Mouse (Mus musculus): ENCODE measurements at regions not wholly inside any gene's neighbourhood (a gene's known extent, or its start where the extent isn't known, plus 50 kb on each side); places are given as distances from the start of the nearest gene placed in this dataset. TPM values are rescaled to one million over a fixed set of nuclear protein-coding genes. Genes with fewer than 3 reads are reported as not detected.
A peak's percentile ranks its signal among the peaks of the same experiment; 100 is the strongest.

DNA sequence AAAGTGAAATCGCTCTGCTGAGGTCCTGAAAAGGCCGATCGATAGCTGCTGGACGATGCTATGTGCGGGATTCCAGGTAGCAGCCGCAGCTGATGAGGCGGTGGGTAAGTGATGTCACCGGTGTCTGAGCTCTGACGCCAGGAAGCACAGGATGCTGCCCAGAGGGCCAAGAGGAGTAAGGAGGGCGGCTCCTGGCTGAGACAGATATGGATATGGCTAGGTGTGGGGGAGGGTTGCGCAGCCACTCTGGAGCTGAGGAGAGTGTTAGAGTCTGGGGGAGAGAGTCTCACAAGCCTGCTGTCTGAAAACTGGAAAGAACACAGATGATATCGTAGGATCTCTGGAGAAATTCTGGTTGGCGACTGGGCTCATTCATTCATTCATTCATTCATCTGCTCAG lies 51.6 kb upstream of the Pbx1 start:
- H3K9me3 ChIP-seq = no peaks in the 10 kb centered on the region
- peaks cover 7% of the 10 kb centered on the region for H3K4me1 ChIP-seq
- peak overlapping the region; percentile 74 for H3K27ac ChIP-seq
- 55% methylated on average over 13 of the region's 13 CpGs for WGBS
- DNase-seq (ENCODE audit: low spot score) = no peak
- H3K4me3 ChIP-seq = no peak overlapping the region
- no peaks in the 10 kb centered on the region for H3K27me3 ChIP-seq (ENCODE audit: insufficient read depth, poor library complexity, severe bottlenecking)
- H3K36me3 ChIP-seq = no peaks in the 10 kb centered on the region

Small RNA genes in the stretch of these regions (microRNA-seq; reads per million reads assigned to microRNA genes)
- gene Mir6348 = not detected
- gene Mir6354 = not detected
